Mouse (Mus musculus) heart, embryonic 15.5 days (tissue): Measurements from ENCODE around the gene Zfyve26. TPM values are rescaled to one million over a fixed set of nuclear protein-coding genes. Genes with fewer than 3 reads are reported as not detected.

Source experiments
- ATAC-seq: fragments of 200-750 bp; cut with Nextera tagmentation; replicated peaks from 2 replicates; pipeline ENCODE4 v1.8.0; 2017; ENCODE audit warnings: low read depth, moderate TSS enrichment; ENCODE audit not compliant: insufficient number of reproducible peaks, insufficient read depth, low FRiP score
- H3K27ac ChIP-seq: fragments of 300-500 bp; sonication (generic); 2 replicates; pipeline ENCODE4 v1.5.1; 2015; ENCODE audit warnings: mild to moderate bottlenecking, inconsistent platforms
- H3K27me3 ChIP-seq: fragments of 300-500 bp; sonication (generic); 2 replicates; pipeline ENCODE4 v1.6.1; 2015; ENCODE audit warnings: inconsistent platforms
- H3K36me3 ChIP-seq: fragments of 300-500 bp; sonication (generic); 2 replicates; pipeline ENCODE4 v1.6.1; 2015; ENCODE audit warnings: mild to moderate bottlenecking, inconsistent platforms
- H3K4me1 ChIP-seq: fragments of 300-500 bp; sonication (generic); replicated peaks from 2 replicates; pipeline ENCODE4 v1.6.1; 2015; ENCODE audit warnings: inconsistent platforms
- H3K4me2 ChIP-seq: fragments of 300-500 bp; sonication (generic); 2 replicates; pipeline ENCODE4 v1.6.1; 2015; ENCODE audit warnings: inconsistent platforms, mild to moderate bottlenecking, moderate library complexity
- H3K4me3 ChIP-seq: fragments of 300-500 bp; sonication (generic); 2 replicates; pipeline ENCODE4 v1.5.1; 2015; ENCODE audit warnings: mild to moderate bottlenecking, inconsistent platforms
- H3K9ac ChIP-seq: fragments of 300-500 bp; sonication (generic); 2 replicates; pipeline ENCODE4 v1.6.1; 2015; ENCODE audit warnings: mild to moderate bottlenecking, inconsistent platforms
- H3K9me3 ChIP-seq: fragments of 300-500 bp; sonication (generic); replicated peaks from 2 replicates; pipeline ENCODE4 v1.6.1; 2016; ENCODE audit warnings: inconsistent platforms
- WGBS: fragments of 180-500 bp; shearing (Covaris S2); methylation state at CpG from one replicate; pipeline ENCODE4 v1.1.7; 2015; ENCODE audit warnings: mixed read lengths; 5-methylcytosine and 5-hydroxymethylcytosine counted together
- polyA plus RNA-seq: library from polyadenylated mRNA; unstranded; fragments of >200 nt; fragmentation: Nextera tagmentation; extraction: Ambion mirVana; gene quantifications from 2 replicates; pipeline ENCODE4 v1.2.1, GENCODE M21; 2015

Zfyve26 gene
- polyA plus RNA-seq, 1 experiment from 2014 or later: 8.1 TPM

DNA sequence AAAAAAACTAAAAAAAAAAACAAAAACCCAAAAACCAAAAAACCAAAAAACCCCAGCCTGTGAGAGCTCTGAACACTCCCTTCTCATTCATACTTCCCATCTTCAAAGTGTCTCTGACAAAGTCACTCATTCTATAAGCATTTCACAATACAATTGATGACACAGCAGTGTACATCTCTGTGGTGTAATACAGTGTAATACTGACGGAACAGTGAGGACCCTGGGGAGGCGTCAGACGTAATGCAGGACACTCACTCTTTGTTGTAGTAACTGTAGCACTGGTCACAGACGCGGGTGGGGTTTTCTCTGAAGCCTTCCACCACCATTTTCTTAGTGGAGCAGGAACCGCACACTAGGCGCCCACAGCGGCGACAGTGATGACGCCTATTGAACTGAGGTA, 41.1 kb downstream of the Zfyve26 start:
- no peak overlapping the region for H3K4me3 ChIP-seq
- peaks cover 61% of the 10 kb centered on the region for H3K36me3 ChIP-seq
- 89% methylated on average over 10 of the region's 10 CpGs for WGBS
- ATAC-seq: no peak
- no peak overlapping the region for H3K9ac ChIP-seq
- H3K4me2 ChIP-seq: no peak overlapping the region
- no peaks in the 10 kb centered on the region for H3K27me3 ChIP-seq
- no peaks in the 10 kb centered on the region for H3K4me1 ChIP-seq
- H3K27ac ChIP-seq: no peak overlapping the region
- no peaks in the 10 kb centered on the region for H3K9me3 ChIP-seq

DNA sequence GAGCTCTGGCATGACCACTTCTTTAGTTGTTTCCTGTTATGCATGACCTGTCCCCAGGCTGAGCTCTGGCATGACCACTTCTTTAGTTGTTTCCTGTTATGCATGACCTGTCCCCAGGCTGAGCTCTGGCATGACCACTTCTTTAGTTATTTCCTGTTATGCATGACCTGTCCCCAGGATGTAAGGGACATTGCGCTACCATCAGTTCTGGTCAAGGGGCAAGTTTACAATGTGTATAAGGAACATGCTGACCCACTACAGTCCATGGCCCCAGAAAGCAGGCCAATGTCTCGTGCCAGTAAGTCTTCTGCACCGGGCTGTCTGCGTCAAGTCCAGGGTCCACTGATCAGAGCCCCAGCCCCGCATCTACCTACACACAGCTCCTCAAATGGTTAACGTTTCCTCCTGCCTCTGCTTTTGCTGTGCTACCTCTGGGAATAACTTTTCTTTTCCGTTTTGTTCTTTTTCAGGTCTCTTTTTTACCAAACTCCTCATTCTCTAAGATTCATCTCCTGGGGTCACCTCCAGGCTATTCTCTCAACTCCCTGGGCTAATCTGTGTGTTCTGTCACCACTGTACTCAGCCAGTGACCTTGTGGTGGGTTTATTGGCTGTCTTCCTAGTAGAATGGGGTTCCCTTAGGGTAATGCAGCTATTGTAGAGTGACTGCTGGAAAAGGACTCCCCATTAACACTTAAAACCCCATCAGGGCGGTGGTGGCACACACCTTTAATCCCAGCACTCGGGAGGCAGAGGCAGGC, 42.6 kb downstream of the Zfyve26 start:
- no peaks in the 10 kb centered on the region for H3K27me3 ChIP-seq
- H3K4me1 ChIP-seq: no peaks in the 10 kb centered on the region
- no peak overlapping the region for H3K4me2 ChIP-seq
- no peak overlapping the region for H3K27ac ChIP-seq
- ATAC-seq: peak; percentile 60
- H3K9me3 ChIP-seq: no peaks in the 10 kb centered on the region
- no peak overlapping the region for H3K9ac ChIP-seq
- 79% methylated on average over 9 of the region's 9 CpGs for WGBS
- H3K36me3 ChIP-seq: peaks cover 69% of the 10 kb centered on the region
- no peak overlapping the region for H3K4me3 ChIP-seq

DNA sequence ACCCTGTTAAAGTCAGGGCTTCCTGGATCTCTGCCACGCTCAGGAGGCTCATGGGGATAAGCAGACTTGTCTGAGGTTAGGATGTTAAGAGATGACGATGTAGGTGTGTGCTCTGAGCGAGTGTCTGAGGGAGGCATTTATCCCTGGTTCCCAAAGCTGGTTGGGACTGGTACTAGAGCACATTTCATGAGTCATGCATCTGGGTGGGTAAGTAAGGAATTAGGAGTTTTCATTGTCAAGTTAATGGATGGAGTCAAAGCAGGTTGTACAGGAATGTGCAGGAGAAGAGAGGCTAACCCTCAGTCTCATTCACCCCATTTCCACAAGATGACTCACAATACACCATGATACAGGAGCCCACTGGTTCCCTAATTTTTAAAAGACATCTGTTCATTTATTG, 48.0 kb downstream of the Zfyve26 start:
- Histone ChIP-seq H3K9ac (no peak overlapping the region), H3K4me1 (no peaks in the 10 kb centered on the region), H3K27ac (no peak overlapping the region), H3K27me3 (no peaks in the 10 kb centered on the region), H3K4me3 (no peak overlapping the region), H3K9me3 (no peaks in the 10 kb centered on the region), H3K4me2 (no peak overlapping the region), H3K36me3 (peaks cover 86% of the 10 kb centered on the region)
- ATAC-seq: no peak
- 88% methylated on average over 3 of the region's 3 CpGs for WGBS

DNA sequence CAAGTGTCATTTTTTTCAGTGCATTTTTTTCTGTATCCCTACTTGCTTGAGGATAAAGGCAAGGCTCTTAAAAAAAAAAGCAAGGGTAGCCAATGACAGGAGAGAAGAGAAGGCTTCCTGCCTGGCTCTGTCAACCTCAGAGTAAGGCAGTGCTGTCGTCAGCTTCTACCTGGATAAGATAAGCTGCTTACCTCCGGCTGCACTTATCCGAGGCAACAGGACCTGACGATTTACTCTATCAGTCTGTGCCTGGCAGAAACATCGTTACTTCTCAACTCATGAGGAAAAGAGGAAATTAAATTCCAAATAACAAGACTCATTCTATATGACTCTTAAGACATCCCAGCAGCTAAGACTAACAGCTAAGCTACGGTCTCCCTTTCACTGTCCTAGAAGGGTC, 53.2 kb downstream of the Zfyve26 start:
- Histone ChIP-seq H3K9me3 (no peaks in the 10 kb centered on the region), H3K27me3 (no peaks in the 10 kb centered on the region), H3K4me3 (no peak overlapping the region), H3K9ac (no peak overlapping the region), H3K27ac (no peak overlapping the region), H3K4me1 (no peaks in the 10 kb centered on the region), H3K36me3 (peaks cover 75% of the 10 kb centered on the region), H3K4me2 (no peak overlapping the region)
- no peak for ATAC-seq
- WGBS: 48% methylated on average over 6 of the region's 6 CpGs

DNA sequence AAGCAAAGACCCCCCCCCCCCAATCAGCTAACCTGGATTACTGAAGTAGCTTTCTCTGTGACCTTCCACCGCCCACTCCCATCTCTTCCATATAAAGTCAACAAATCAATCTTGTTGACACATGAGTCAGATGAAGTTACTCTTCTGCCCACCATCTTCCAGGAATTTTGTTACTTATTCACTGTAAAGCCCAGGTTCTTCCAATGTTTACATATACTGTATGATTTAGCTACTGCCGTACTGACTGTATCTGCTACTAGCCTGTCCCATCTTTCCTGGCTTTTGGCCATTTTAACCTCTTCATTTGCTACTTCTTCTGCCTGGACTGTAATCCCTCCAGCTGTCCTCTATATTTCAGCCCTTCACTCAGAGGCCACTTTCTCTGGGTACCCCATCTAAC, 54.1 kb downstream of the Zfyve26 start:
- WGBS: 86% methylated on average over 2 of the region's 2 CpGs
- no peak for ATAC-seq
- Histone ChIP-seq H3K9ac (no peak overlapping the region), H3K4me2 (no peak overlapping the region), H3K27ac (no peak overlapping the region), H3K4me3 (no peak overlapping the region), H3K27me3 (no peaks in the 10 kb centered on the region), H3K36me3 (peaks cover 77% of the 10 kb centered on the region), H3K9me3 (no peaks in the 10 kb centered on the region), H3K4me1 (no peaks in the 10 kb centered on the region)

DNA sequence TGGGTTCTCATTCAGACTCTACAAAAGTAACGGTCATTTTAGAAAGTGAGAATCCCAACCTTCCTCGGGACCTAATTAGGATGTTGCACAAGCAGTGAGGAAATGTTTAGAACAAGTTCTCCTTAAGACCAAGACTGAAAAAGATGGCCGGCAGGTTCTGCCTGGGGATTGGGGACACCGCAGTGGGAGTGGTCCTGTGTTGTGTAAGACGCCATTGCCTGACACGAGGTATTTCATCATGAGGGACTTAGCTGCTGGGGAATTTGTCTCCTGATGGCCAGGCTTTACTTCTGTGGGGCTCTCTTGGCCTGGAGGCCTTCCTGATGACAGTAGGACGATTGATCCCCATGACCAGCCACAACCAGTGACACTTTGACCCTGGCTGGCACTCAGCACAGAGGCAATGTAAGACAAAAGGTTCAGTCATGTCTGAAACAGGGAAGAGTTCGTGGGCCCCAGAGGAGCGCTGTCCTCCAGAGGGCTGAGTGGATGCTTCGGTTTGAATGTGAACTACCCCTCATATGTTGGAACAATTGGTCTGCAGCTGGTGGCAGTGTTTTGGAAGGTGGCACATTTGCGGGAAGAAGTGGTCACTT, 60.5 kb downstream of the Zfyve26 start:
- ATAC-seq: no peak
- Histone ChIP-seq H3K36me3 (peaks cover 44% of the 10 kb centered on the region), H3K4me3 (no peak overlapping the region)

DNA sequence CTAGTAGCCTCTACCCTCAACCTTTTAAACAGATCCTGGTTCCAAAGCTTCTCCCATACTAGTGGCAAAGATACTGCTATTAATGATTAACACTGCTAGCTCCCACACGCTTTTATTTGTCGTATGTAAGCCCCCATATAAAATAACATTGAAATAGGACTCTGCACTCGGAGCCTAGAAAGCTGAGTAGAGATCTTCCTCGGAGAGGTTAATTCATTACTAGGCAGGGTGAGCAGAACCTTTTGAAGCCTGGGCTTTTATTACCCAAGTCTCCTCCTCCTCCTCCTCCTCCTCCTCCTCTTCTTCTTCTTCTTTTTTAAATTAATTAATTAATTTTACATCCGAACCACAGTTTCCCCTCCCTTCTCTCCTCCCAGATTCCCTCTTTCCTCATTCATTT, 78.6 kb downstream of the Zfyve26 start:
- Histone ChIP-seq H3K9me3 (no peaks in the 10 kb centered on the region), H3K36me3 (no peaks in the 10 kb centered on the region), H3K27me3 (no peaks in the 10 kb centered on the region), H3K4me1 (no peaks in the 10 kb centered on the region), H3K27ac (no peak overlapping the region), H3K9ac (no peak overlapping the region), H3K4me2 (no peak overlapping the region), H3K4me3 (no peak overlapping the region)
- WGBS: 68% methylated on average over 5 of the region's 5 CpGs
- no peak for ATAC-seq

More for the DNA sequence above, 60.5 kb downstream of the Zfyve26 start:
- Histone ChIP-seq H3K4me2 (no peak overlapping the region), H3K27me3 (no peaks in the 10 kb centered on the region), H3K27ac (no peak overlapping the region), H3K9me3 (no peaks in the 10 kb centered on the region), H3K9ac (no peak overlapping the region), H3K4me1 (no peaks in the 10 kb centered on the region)
- WGBS: 81% methylated on average over 11 of the region's 11 CpGs

DNA sequence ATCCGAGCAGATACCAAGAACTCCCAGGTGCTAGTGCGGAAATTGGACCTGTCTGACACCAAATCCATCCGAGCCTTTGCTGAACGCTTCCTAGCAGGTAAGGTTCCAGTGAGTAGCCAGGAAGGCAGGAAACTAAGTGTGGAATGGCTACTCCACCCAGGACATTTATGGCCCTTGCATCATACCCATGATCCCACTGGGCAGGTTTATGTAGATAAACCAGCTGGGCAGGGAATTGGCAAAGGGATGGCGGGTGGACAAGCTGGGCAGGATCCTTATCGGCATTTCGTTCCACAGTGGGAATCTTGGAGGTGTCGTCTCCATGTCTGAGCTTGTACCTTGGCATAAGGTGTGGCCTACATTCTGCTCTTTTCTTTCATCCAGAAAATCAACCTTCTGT, 84.7 kb downstream of the Zfyve26 start:
- no peak for ATAC-seq
- 74% methylated on average over 8 of the region's 8 CpGs for WGBS

DNA sequence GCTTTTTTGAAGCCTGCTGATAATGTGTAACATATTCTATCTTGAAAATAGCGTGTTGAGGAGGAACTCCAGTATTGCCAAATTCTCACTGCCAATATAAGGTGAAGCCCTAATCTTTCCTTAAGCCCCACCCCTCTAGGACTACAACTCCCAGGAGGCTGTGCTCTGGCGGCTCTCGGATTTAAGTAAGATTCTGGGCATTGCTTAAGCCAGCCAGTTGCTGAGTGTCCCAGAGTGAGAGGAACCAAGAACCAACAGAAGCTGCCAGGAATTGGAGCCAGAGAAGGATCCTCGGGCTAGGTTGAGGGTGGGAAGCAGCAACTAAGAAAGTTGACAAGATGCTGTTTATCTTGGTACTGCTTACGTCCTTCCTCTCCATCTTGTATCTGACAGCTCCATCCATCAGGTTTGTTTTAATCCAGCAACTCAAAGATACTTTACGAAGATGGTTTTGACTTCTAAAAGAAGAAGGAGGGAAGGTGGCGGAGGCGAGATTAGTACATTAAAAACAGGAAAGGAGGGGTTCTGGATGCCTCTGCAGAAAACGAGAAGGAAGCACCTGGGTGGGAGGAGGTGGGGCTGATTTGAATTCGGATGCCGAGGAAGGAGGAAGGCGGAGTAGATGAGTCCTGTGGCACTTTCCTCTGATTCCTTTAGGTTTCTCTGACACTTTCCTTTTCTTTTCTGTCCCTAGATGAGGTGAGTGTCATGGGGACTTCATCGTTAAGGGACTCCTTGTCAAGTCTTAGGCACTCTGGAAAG, 87.2 kb downstream of the Zfyve26 start, which contains the start of gene Rdh12:
Gene Rdh12, plus strand, starts transcription at position 212 of the 762 bp plus-strand sequence.
- Histone ChIP-seq H3K9me3 (no peaks in the 10 kb centered on the region), H3K36me3 (no peaks in the 10 kb centered on the region), H3K4me2 (peak within 1 kb of the TSS; percentile 65), H3K27me3 (no peaks in the 10 kb centered on the region), H3K27ac (no peak within 1 kb of the TSS), H3K9ac (0 out of 2 replicates have a peak within 1 kb of the TSS, but pooled peaks have one; percentile 12), H3K4me3 (peak within 1 kb of the TSS; percentile 47), H3K4me1 (peaks cover 6% of the 10 kb centered on the region; the same call in 1 of the 2 replicates)
- WGBS: 4% methylated on average over 13 of the region's 13 CpGs
- no peak; the same call in 1 of the 2 replicates for ATAC-seq

More for the DNA sequence above, 84.7 kb downstream of the Zfyve26 start:
- Histone ChIP-seq H3K9ac (no peak overlapping the region), H3K4me2 (no peak overlapping the region), H3K9me3 (no peaks in the 10 kb centered on the region), H3K4me1 (peaks cover 6% of the 10 kb centered on the region; the same call in 1 of the 2 replicates), H3K27ac (no peak overlapping the region), H3K4me3 (no peak overlapping the region), H3K27me3 (no peaks in the 10 kb centered on the region), H3K36me3 (no peaks in the 10 kb centered on the region)

DNA sequence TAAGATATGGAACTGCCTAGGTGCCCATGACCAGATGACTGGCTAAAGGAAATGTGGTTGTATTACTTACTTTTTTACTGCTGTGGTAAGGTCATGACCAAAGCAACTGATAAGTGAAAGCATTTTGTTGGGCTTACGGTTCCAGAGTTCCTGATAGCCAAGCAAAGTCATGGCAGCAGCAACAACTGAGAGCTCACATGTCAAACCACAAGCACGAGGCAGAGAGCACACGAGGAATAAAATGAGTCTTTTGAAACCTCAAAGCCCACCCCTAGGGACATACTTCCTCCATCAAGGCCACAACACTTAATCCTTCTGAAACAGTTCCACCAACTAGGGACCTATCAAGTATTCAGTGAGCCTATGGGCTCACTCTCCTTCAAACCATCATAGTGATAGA, 94.2 kb downstream of the Zfyve26 start:
- Histone ChIP-seq H3K9ac (no peak overlapping the region), H3K4me3 (no peak overlapping the region), H3K27me3 (no peaks in the 10 kb centered on the region), H3K36me3 (no peaks in the 10 kb centered on the region), H3K4me2 (no peak overlapping the region), H3K27ac (no peak overlapping the region), H3K9me3 (no peaks in the 10 kb centered on the region), H3K4me1 (no peaks in the 10 kb centered on the region)
- WGBS: 48% methylated on average over 3 of the region's 3 CpGs
- no peak for ATAC-seq

DNA sequence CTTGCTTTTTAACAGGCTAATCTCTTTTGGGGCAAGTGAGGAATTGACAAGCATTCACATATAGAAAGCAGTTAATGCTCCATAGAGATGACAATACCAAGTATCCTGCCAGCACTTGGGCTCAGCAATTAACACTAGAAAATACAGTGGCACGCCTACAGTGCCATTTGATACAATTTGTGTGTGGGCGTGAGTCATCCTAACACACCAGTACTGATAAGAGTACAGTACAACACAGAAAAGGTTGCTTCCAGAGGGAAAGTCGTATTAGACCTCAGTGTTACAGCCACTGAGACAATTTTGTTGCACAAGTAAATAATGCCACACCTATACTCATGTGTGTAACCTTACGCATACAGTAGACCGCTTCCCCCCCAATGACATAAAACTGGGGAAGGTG, 99.0 kb downstream of the Zfyve26 start:
- H3K36me3 ChIP-seq: no peaks in the 10 kb centered on the region
- H3K27me3 ChIP-seq: no peaks in the 10 kb centered on the region
- H3K4me3 ChIP-seq: no peak overlapping the region
- H3K9me3 ChIP-seq: no peaks in the 10 kb centered on the region
- no peak overlapping the region for H3K9ac ChIP-seq
- ATAC-seq: no peak
- H3K4me2 ChIP-seq: no peak overlapping the region
- 74% methylated on average over 5 of the region's 5 CpGs for WGBS
- no peaks in the 10 kb centered on the region for H3K4me1 ChIP-seq
- H3K27ac ChIP-seq: no peak overlapping the region
